Mouse (Mus musculus) neutrophil, adult 65 days (primary cell): ENCODE measurements around the gene Ulbp1. TPM values are rescaled to one million over a fixed set of nuclear protein-coding genes. Genes with fewer than 3 reads are reported as not detected.

Experiments used
- total RNA-seq: library from RNA; stranded (reverse); gene quantifications from 2 replicates; pipeline ENCODE4 v1.2.4, GENCODE M21; 2023

The Ulbp1 gene
- total RNA-seq, result 20.5 and 32.6 TPM in 2 replicates

GRCm38 (mm10) chr10:7473197-7473889 lies at the start of gene Ulbp1:
Ulbp1 (minus strand) TSS chr10:7473638.

Other genes with a start within 250 kb of the Ulbp1 start
- 0.25 and 0.32 TPM in 2 replicates for gene Lrp11, start 116.2 kb upstream of the Ulbp1 start, total RNA-seq
- gene Nup43, start 193.9 kb upstream of the Ulbp1 start, total RNA-seq, result 4.2 and 4.3 TPM in 2 replicates
- 60.4 and 74.7 TPM in 2 replicates for gene Pcmt1, start 207.5 kb upstream of the Ulbp1 start, total RNA-seq
- 25.4 and 39.1 TPM in 2 replicates for gene Lats1, start 207.6 kb upstream of the Ulbp1 start, total RNA-seq